Mouse (Mus musculus): ENCODE data around the gene AI464131. TPM values are rescaled to one million over a fixed set of nuclear protein-coding genes. Genes with fewer than 3 reads are reported as not detected.

Gene AI464131
- polyA plus RNA-seq, 1 experiment from 2014 or later = 6.3 TPM

- Histone ChIP-seq H3K4me3 (no peak overlapping the region), H3K4me1 (peaks cover 32% of the 10 kb centered on the region), H3K27me3 (ENCODE audit: poor library complexity, severe bottlenecking) (peaks cover 30% of the 10 kb centered on the region), H3K27ac (0 out of 2 replicates have a peak overlapping the region, but pooled peaks have one; percentile 12), H3K9me3 (no peaks in the 10 kb centered on the region), H3K36me3 (replicated peaks) (peaks cover 4% of the 10 kb centered on the region; the same call in 1 of the 2 replicates)
- no peak for DNase-seq (ENCODE audit: extremely low spot score, low spot score)
- 90% methylated on average over 6 of the region's 6 CpGs for WGBS
Observed at GRCm38 (mm10) chr4:41522136-41522535, 19.3 kb upstream of the AI464131 start.

GRCm38 (mm10) chr4:41520641-41521040 is 17.8 kb upstream of the AI464131 start:
- no peaks in the 10 kb centered on the region for H3K9me3 ChIP-seq
- DNase-seq (ENCODE audit: extremely low spot score, low spot score) = no peak
- no peak overlapping the region for H3K4me3 ChIP-seq
- no peak overlapping the region for H3K27ac ChIP-seq
- peaks cover 18% of the 10 kb centered on the region; the same call in 1 of the 2 replicates for H3K4me1 ChIP-seq
- peaks cover 30% of the 10 kb centered on the region for H3K27me3 ChIP-seq (ENCODE audit: poor library complexity, severe bottlenecking)
- WGBS = 41% methylated on average over 14 of the region's 14 CpGs
- peaks cover 4% of the 10 kb centered on the region; the same call in 1 of the 2 replicates for H3K36me3 ChIP-seq (replicated peaks)

- WGBS = 94% methylated on average over 5 of the region's 5 CpGs
- Histone ChIP-seq H3K4me1 (peaks cover 18% of the 10 kb centered on the region; the same call in 1 of the 2 replicates), H3K27me3 (ENCODE audit: poor library complexity, severe bottlenecking) (peaks cover 21% of the 10 kb centered on the region), H3K36me3 (replicated peaks) (peaks cover 4% of the 10 kb centered on the region; the same call in 1 of the 2 replicates), H3K27ac (no peak overlapping the region), H3K9me3 (no peaks in the 10 kb centered on the region), H3K4me3 (no peak overlapping the region)
- no peak for DNase-seq (ENCODE audit: extremely low spot score, low spot score)
Observed at GRCm38 (mm10) chr4:41519195-41519594, 16.3 kb upstream of the AI464131 start.

GRCm38 (mm10) chr4:41518349-41518748 is 15.5 kb upstream of the AI464131 start:
- peaks cover 23% of the 10 kb centered on the region for H3K4me1 ChIP-seq
- DNase-seq (ENCODE audit: extremely low spot score, low spot score) = no peak
- H3K27ac ChIP-seq = peak overlapping the region; percentile 48; the same call in 1 of the 2 replicates
- peaks cover 22% of the 10 kb centered on the region for H3K27me3 ChIP-seq (ENCODE audit: poor library complexity, severe bottlenecking)
- H3K9me3 ChIP-seq = no peaks in the 10 kb centered on the region
- H3K4me3 ChIP-seq = no peak overlapping the region
- 84% methylated on average over 7 of the region's 7 CpGs for WGBS
- peaks cover 4% of the 10 kb centered on the region; the same call in 1 of the 2 replicates for H3K36me3 ChIP-seq (replicated peaks)

GRCm38 (mm10) chr4:41517233-41517632 is 14.4 kb upstream of the AI464131 start, which contains the start of gene 1110017D15Rik:
Gene 1110017D15Rik (minus strand): TSS chr4:41517333.
- H3K9me3 ChIP-seq = no peaks in the 10 kb centered on the region
- H3K36me3 ChIP-seq (replicated peaks) = peaks cover 4% of the 10 kb centered on the region; the same call in 1 of the 2 replicates
- DNase-seq (ENCODE audit: extremely low spot score, low spot score) = no peak
- H3K27ac ChIP-seq = peak within 1 kb of the TSS; percentile 48; the same call in 1 of the 2 replicates
- peaks cover 23% of the 10 kb centered on the region for H3K4me1 ChIP-seq
- WGBS = 93% methylated on average over 2 of the region's 2 CpGs
- H3K27me3 ChIP-seq (ENCODE audit: poor library complexity, severe bottlenecking) = peaks cover 29% of the 10 kb centered on the region
- H3K4me3 ChIP-seq = no peak within 1 kb of the TSS

- no peak for DNase-seq (ENCODE audit: extremely low spot score, low spot score)
- H3K4me1 ChIP-seq = peaks cover 15% of the 10 kb centered on the region
- H3K9me3 ChIP-seq = no peaks in the 10 kb centered on the region
- peak overlapping the region; percentile 67 for H3K27ac ChIP-seq
- no peaks in the 10 kb centered on the region for H3K36me3 ChIP-seq (replicated peaks)
- no peak overlapping the region for H3K4me3 ChIP-seq
- H3K27me3 ChIP-seq (ENCODE audit: poor library complexity, severe bottlenecking) = peaks cover 41% of the 10 kb centered on the region
- 28% methylated on average over 8 of the region's 8 CpGs for WGBS
Observed at GRCm38 (mm10) chr4:41513714-41514113, 10.8 kb upstream of the AI464131 start.

GRCm38 (mm10) chr4:41513309-41513708 is 10.4 kb upstream of the AI464131 start:
- no peak for DNase-seq (ENCODE audit: extremely low spot score, low spot score)
- Histone ChIP-seq H3K27me3 (ENCODE audit: poor library complexity, severe bottlenecking) (peaks cover 45% of the 10 kb centered on the region), H3K4me1 (peaks cover 13% of the 10 kb centered on the region), H3K4me3 (no peak overlapping the region), H3K36me3 (replicated peaks) (no peaks in the 10 kb centered on the region), H3K27ac (peak overlapping the region; percentile 67), H3K9me3 (no peaks in the 10 kb centered on the region)
- 31% methylated on average over 4 of the region's 4 CpGs for WGBS

- Histone ChIP-seq H3K4me3 (peak overlapping the region; percentile 58; the same call in 1 of the 2 replicates), H3K9me3 (no peaks in the 10 kb centered on the region), H3K36me3 (replicated peaks) (no peaks in the 10 kb centered on the region), H3K4me1 (peaks cover 36% of the 10 kb centered on the region), H3K27ac (no peak overlapping the region), H3K27me3 (ENCODE audit: poor library complexity, severe bottlenecking) (peaks cover 65% of the 10 kb centered on the region)
- no peak for DNase-seq (ENCODE audit: extremely low spot score, low spot score)
- 38% methylated on average over 7 of the region's 7 CpGs for WGBS
Observed at GRCm38 (mm10) chr4:41507998-41508397, 5.1 kb upstream of the AI464131 start.

- Histone ChIP-seq H3K27ac (peak overlapping the region; percentile 86), H3K4me3 (peak overlapping the region; percentile 58), H3K36me3 (replicated peaks) (no peaks in the 10 kb centered on the region), H3K27me3 (ENCODE audit: poor library complexity, severe bottlenecking) (peaks cover 63% of the 10 kb centered on the region), H3K4me1 (peaks cover 40% of the 10 kb centered on the region), H3K9me3 (no peaks in the 10 kb centered on the region)
- peak; percentile 56 for DNase-seq (ENCODE audit: extremely low spot score, low spot score)
- WGBS = 1% methylated on average over 22 of the region's 22 CpGs
Observed at GRCm38 (mm10) chr4:41507326-41507924, 4.5 kb upstream of the AI464131 start.

GRCm38 (mm10) chr4:41506906-41507305 is 4.0 kb upstream of the AI464131 start:
- H3K4me3 ChIP-seq = peak overlapping the region; percentile 58
- peaks cover 45% of the 10 kb centered on the region for H3K4me1 ChIP-seq
- H3K9me3 ChIP-seq = no peaks in the 10 kb centered on the region
- WGBS = under 1% methylated on average over 29 of the region's 29 CpGs
- H3K27me3 ChIP-seq (ENCODE audit: poor library complexity, severe bottlenecking) = peaks cover 63% of the 10 kb centered on the region
- peak; percentile 91 for DNase-seq (ENCODE audit: extremely low spot score, low spot score)
- no peaks in the 10 kb centered on the region for H3K36me3 ChIP-seq (replicated peaks)
- peak overlapping the region; percentile 86 for H3K27ac ChIP-seq

- H3K4me3 ChIP-seq = peak overlapping the region; percentile 58; the same call in 1 of the 2 replicates
- peak; percentile 60 for DNase-seq (ENCODE audit: extremely low spot score, low spot score)
- peaks cover 50% of the 10 kb centered on the region for H3K4me1 ChIP-seq
- H3K27me3 ChIP-seq (ENCODE audit: poor library complexity, severe bottlenecking) = peaks cover 64% of the 10 kb centered on the region
- H3K27ac ChIP-seq = peak overlapping the region; percentile 86; the same call in 1 of the 2 replicates
- no peaks in the 10 kb centered on the region for H3K9me3 ChIP-seq
- 9% methylated on average over 13 of the region's 13 CpGs for WGBS
- no peaks in the 10 kb centered on the region for H3K36me3 ChIP-seq (replicated peaks)
Observed at GRCm38 (mm10) chr4:41506156-41506555, 3.3 kb upstream of the AI464131 start.

- no peak for DNase-seq (ENCODE audit: extremely low spot score, low spot score)
- no peak overlapping the region for H3K4me3 ChIP-seq
- WGBS = 55% methylated on average over 11 of the region's 11 CpGs
- no peaks in the 10 kb centered on the region for H3K36me3 ChIP-seq (replicated peaks)
- H3K27me3 ChIP-seq (ENCODE audit: poor library complexity, severe bottlenecking) = peaks cover 69% of the 10 kb centered on the region
- H3K27ac ChIP-seq = no peak overlapping the region
- no peaks in the 10 kb centered on the region for H3K9me3 ChIP-seq
- peaks cover 50% of the 10 kb centered on the region for H3K4me1 ChIP-seq
Observed at GRCm38 (mm10) chr4:41505131-41505551, 2.3 kb upstream of the AI464131 start.

GRCm38 (mm10) chr4:41504325-41504724 is 1.4 kb upstream of the AI464131 start:
- H3K27ac ChIP-seq = no peak overlapping the region
- DNase-seq (ENCODE audit: extremely low spot score, low spot score) = no peak
- 79% methylated on average over 5 of the region's 5 CpGs for WGBS
- no peaks in the 10 kb centered on the region for H3K36me3 ChIP-seq (replicated peaks)
- no peak overlapping the region for H3K4me3 ChIP-seq
- H3K27me3 ChIP-seq (ENCODE audit: poor library complexity, severe bottlenecking) = peaks cover 69% of the 10 kb centered on the region
- no peaks in the 10 kb centered on the region for H3K9me3 ChIP-seq
- H3K4me1 ChIP-seq = peaks cover 51% of the 10 kb centered on the region
